Mouse (Mus musculus) cerebellum, postnatal 36 days (tissue): ENCODE data around the gene Olfr372.
"Not testable (repeated sequence)": the region's sequence is repeated elsewhere in the genome, so short reads cannot be mapped to it uniquely, and the experiment has no call there.

Experiments
- DNase-seq, 2 experiments: peaks; one replicate each; pipeline ENCODE4 v3.0.0; 2021 to 2022; ENCODE audit warnings: mixed read lengths in 2 of 2

The Olfr372 gene

GRCm38 (mm10) chr8:72040918-72041317, at the start of gene Olfr372:
Gene Olfr372 (plus strand): TSS chr8:72041218.
- DNase-seq, result not testable (repeated sequence)

- DNase-seq, result no peak
Observed at GRCm38 (mm10) chr8:71999434-71999833, 41.6 kb upstream of the Olfr372 start.

GRCm38 (mm10) chr8:72000223-72000622, 40.8 kb upstream of the Olfr372 start:
- DNase-seq, result no peak

GRCm38 (mm10) chr8:72002942-72003341, 38.1 kb upstream of the Olfr372 start:
- DNase-seq, result no peak

GRCm38 (mm10) chr8:72005912-72006311, 35.1 kb upstream of the Olfr372 start:
- DNase-seq, result no peak

GRCm38 (mm10) chr8:72006763-72007162, 34.3 kb upstream of the Olfr372 start:
- DNase-seq, result no peak

- no peak for DNase-seq
Observed at GRCm38 (mm10) chr8:72008134-72008641, 32.8 kb upstream of the Olfr372 start.

GRCm38 (mm10) chr8:72009473-72009872, 31.5 kb upstream of the Olfr372 start, which contains the start of gene Cyp4f18:
Gene Cyp4f18 (minus strand): TSS chr8:72009626.
- no peak for DNase-seq

- DNase-seq, result not testable (repeated sequence)
Observed at GRCm38 (mm10) chr8:72013506-72014228, 27.4 kb upstream of the Olfr372 start.

GRCm38 (mm10) chr8:72017339-72017738, 23.7 kb upstream of the Olfr372 start:
- DNase-seq, result not testable (repeated sequence)

- DNase-seq, result no peak
Observed at GRCm38 (mm10) chr8:72018141-72018540, 22.9 kb upstream of the Olfr372 start.

- DNase-seq, result peak in 1 of 2 experiments; percentile 10
Observed at GRCm38 (mm10) chr8:72019022-72019421, 22.0 kb upstream of the Olfr372 start.

- no peak for DNase-seq
Observed at GRCm38 (mm10) chr8:72019816-72020215, 21.2 kb upstream of the Olfr372 start.

- DNase-seq, result peak; percentile 38 to 41
Observed at GRCm38 (mm10) chr8:72024886-72025285, 16.1 kb upstream of the Olfr372 start.

GRCm38 (mm10) chr8:72032926-72033325, 8.1 kb upstream of the Olfr372 start:
- DNase-seq, result peak; percentile 44 to 61

GRCm38 (mm10) chr8:72042493-72042892, 1.5 kb downstream of the Olfr372 start:
- no peak for DNase-seq

GRCm38 (mm10) chr8:72054633-72055032, 13.6 kb downstream of the Olfr372 start:
- not testable (repeated sequence) for DNase-seq

GRCm38 (mm10) chr8:72057643-72058042, 16.6 kb downstream of the Olfr372 start:
- not testable (repeated sequence) for DNase-seq

GRCm38 (mm10) chr8:72066819-72067399, 25.9 kb downstream of the Olfr372 start:
- not testable (repeated sequence) for DNase-seq

GRCm38 (mm10) chr8:72082877-72083276, 41.9 kb downstream of the Olfr372 start, which contains the start of gene Olfr373:
Gene Olfr373 (plus strand): TSS chr8:72083177.
- DNase-seq, result not testable (repeated sequence)

GRCm38 (mm10) chr8:72084744-72085143, 43.7 kb downstream of the Olfr372 start:
- DNase-seq, result no peak

GRCm38 (mm10) chr8:72087611-72088010, 46.6 kb downstream of the Olfr372 start:
- not testable (repeated sequence) for DNase-seq

GRCm38 (mm10) chr8:72096721-72097120, 55.7 kb downstream of the Olfr372 start:
- DNase-seq, result not testable (repeated sequence)
